Mouse (Mus musculus): Measurements from ENCODE around the gene CK137956. TPM values are rescaled to one million over a fixed set of nuclear protein-coding genes. Genes with fewer than 3 reads are reported as not detected.

CK137956 gene
- polyA plus RNA-seq, 1 experiment from 2014 or later: not detected

DNA sequence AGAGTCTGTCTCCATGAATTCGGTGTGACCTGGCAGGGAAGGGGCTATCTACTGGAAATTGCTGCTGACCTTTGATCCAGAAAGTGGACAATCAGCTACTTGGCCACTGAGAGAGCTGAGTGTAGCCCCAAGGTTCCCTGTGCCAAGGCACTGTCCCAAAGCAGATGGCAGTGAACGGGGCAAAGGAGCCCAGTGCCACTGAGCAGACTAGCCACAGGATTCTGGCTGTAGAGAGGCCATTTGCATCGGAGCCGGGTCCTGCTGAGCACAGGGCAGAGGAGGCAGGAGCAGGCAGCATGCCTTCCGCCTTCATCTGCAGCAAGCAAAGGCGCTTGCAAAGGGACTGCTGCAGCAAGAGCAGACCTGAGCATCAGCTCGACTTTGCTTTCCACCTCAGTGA is 1.6 kb downstream of the CK137956 start:
- 9% methylated on average over 7 of the region's 7 CpGs for WGBS
- H3K36me3 ChIP-seq (ENCODE audit: control insufficient read depth, insufficient read depth, low read length): no peaks in the 10 kb centered on the region
- no peak overlapping the region for H3K27ac ChIP-seq (replicated peaks; ENCODE audit: low read depth, low read length)
- H3K4me3 ChIP-seq (ENCODE audit: low read depth, low read length): no peak overlapping the region
- DNase-seq (ENCODE audit: low spot score) (no peak), ATAC-seq (ENCODE audit: insufficient number of reproducible peaks, low FRiP score, low TSS enrichment, low read depth) (no peak)
- no peaks in the 10 kb centered on the region for H3K9me3 ChIP-seq (ENCODE audit: control insufficient read depth, low read length)
- H3K4me2 ChIP-seq (ENCODE audit: low read depth, severe bottlenecking): no peak overlapping the region
- H3K27me3 ChIP-seq (ENCODE audit: control insufficient read depth, insufficient read depth, low read length): peaks cover 31% of the 10 kb centered on the region
- H3K4me1 ChIP-seq (ENCODE audit: control insufficient read depth, insufficient read depth, low read length): no peaks in the 10 kb centered on the region
- no peak overlapping the region for H3K9ac ChIP-seq (ENCODE audit: low read length)

DNA sequence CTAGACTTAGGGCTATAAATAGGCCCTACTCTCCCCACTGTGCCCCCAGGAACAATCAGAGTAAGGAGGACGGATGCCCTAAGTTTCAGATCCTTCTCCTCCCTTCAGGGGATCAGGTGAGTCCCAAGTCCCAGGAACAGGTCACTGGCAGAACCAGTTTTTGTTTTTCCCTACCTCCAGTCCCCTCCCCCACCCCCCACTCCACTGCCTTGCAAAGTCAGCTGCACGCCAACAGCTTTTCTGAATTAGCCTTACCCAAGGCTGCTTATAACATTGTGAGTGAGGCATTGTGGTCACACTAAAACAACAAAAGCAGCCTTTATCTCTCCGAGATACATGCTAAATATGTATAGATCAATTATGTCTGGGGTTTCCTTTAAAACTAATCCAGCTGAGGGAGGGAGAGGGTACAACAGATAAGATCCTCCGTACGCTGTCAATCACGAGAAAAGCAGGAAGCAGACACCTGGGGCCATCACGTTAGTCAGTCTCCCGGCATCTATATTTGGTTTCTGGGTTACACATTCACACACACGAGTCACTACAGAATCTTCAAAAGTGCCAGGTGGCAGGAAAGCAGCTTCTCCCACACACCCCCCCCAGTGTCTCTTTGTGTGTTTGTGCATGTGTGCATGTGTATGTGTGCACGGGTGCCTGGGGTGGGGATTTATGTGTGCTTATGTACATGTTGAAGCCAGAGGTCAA is 17.6 kb downstream of the CK137956 start:
- ATAC-seq (ENCODE audit: insufficient number of reproducible peaks, low FRiP score, low TSS enrichment, low read depth): no peak
- Histone ChIP-seq H3K9ac (ENCODE audit: low read length) (no peak overlapping the region), H3K4me1 (ENCODE audit: control insufficient read depth, insufficient read depth, low read length) (no peaks in the 10 kb centered on the region), H3K36me3 (ENCODE audit: control insufficient read depth, insufficient read depth, low read length) (no peaks in the 10 kb centered on the region), H3K27ac (replicated peaks; ENCODE audit: low read depth, low read length) (no peak overlapping the region), H3K4me3 (ENCODE audit: low read depth, low read length) (no peak overlapping the region), H3K4me2 (ENCODE audit: low read depth, severe bottlenecking) (no peak overlapping the region), H3K9me3 (ENCODE audit: control insufficient read depth, low read length) (no peaks in the 10 kb centered on the region), H3K27me3 (ENCODE audit: control insufficient read depth, insufficient read depth, low read length) (no peaks in the 10 kb centered on the region)
- DNase-seq (ENCODE audit: low spot score): no peak
- WGBS: 48% methylated on average over 10 of the region's 10 CpGs

DNA sequence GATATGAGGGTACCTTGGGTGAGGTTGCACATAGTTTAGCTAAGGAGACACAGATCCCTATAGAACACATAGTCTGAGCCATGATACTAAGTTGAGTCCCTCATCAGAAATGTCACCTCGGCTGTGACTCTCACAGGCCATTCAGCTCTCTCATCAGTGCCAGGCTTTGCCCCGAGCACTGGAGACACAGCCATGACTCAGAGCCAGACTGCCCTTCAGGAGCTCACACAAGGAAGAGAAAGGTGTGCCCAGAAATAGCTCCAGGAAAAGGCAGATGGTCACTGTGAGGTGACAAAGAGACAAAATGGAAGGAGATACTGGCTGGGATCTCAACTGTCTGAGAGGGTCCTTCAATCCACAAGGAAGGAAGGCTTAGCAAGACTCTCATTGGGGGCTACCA is 23.1 kb downstream of the CK137956 start:
- WGBS: 79% methylated on average over 2 of the region's 2 CpGs
- Histone ChIP-seq H3K27me3 (ENCODE audit: control insufficient read depth, insufficient read depth, low read length) (no peaks in the 10 kb centered on the region), H3K4me2 (ENCODE audit: low read depth, severe bottlenecking) (no peak overlapping the region), H3K9me3 (ENCODE audit: control insufficient read depth, low read length) (no peaks in the 10 kb centered on the region), H3K4me1 (ENCODE audit: control insufficient read depth, insufficient read depth, low read length) (no peaks in the 10 kb centered on the region), H3K27ac (replicated peaks; ENCODE audit: low read depth, low read length) (no peak overlapping the region), H3K9ac (ENCODE audit: low read length) (no peak overlapping the region), H3K4me3 (ENCODE audit: low read depth, low read length) (no peak overlapping the region), H3K36me3 (ENCODE audit: control insufficient read depth, insufficient read depth, low read length) (no peaks in the 10 kb centered on the region)
- DNase-seq (ENCODE audit: low spot score) (no peak), ATAC-seq (ENCODE audit: insufficient number of reproducible peaks, low FRiP score, low TSS enrichment, low read depth) (no peak)

DNA sequence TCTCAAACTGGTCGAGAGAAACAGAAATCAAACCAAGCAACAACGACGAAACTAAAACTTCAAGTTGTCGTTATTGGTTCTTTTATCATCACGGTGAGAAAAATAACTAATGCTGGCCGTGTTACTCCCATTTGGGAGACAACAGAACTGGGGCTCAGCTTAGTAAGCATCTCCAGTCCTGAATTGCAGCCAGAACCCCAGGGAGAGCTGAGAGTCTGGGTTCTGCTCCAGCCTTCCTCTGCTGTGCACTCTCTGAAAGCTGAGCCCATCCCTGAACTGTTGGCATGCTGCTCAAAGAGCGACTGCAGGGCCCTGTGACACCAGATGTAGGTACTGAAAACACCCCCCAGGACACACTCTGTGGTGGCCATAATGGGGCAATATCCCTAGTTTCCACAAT is 33.3 kb downstream of the CK137956 start:
- H3K27me3 ChIP-seq (ENCODE audit: control insufficient read depth, insufficient read depth, low read length): no peaks in the 10 kb centered on the region
- no peaks in the 10 kb centered on the region for H3K4me1 ChIP-seq (ENCODE audit: control insufficient read depth, insufficient read depth, low read length)
- no peak overlapping the region for H3K4me2 ChIP-seq (ENCODE audit: low read depth, severe bottlenecking)
- H3K9ac ChIP-seq (ENCODE audit: low read length): no peak overlapping the region
- H3K4me3 ChIP-seq (ENCODE audit: low read depth, low read length): no peak overlapping the region
- no peak overlapping the region for H3K27ac ChIP-seq (replicated peaks; ENCODE audit: low read depth, low read length)
- ATAC-seq (ENCODE audit: insufficient number of reproducible peaks, low FRiP score, low TSS enrichment, low read depth): no peak
- no peaks in the 10 kb centered on the region for H3K36me3 ChIP-seq (ENCODE audit: control insufficient read depth, insufficient read depth, low read length)
- H3K9me3 ChIP-seq (ENCODE audit: control insufficient read depth, low read length): no peaks in the 10 kb centered on the region
- no peak for DNase-seq (ENCODE audit: low spot score)
- 82% methylated on average over 7 of the region's 7 CpGs for WGBS

DNA sequence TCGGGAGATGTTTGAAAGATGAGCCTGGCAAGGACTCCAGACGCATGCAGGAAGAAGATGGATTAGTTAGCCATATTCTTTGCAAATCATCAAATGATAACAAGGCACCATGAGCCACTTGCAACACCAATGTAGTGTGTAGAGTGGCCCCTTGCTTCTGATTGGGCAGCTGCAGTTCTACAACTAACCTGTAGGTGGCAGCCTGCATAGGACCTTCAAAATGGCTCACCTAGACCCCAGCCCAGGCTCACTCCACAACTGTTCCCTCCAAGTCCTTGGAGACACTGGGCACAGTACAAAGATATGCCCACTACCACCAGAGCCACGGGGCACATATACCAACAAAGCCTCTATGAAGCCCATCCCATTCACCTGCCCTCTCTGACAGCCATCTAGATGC is 35.4 kb downstream of the CK137956 start:
- DNase-seq (ENCODE audit: low spot score) (peak; percentile 47), ATAC-seq (ENCODE audit: insufficient number of reproducible peaks, low FRiP score, low TSS enrichment, low read depth) (no peak)
- Histone ChIP-seq H3K4me3 (ENCODE audit: low read depth, low read length) (no peak overlapping the region), H3K4me1 (ENCODE audit: control insufficient read depth, insufficient read depth, low read length) (no peaks in the 10 kb centered on the region), H3K9me3 (ENCODE audit: control insufficient read depth, low read length) (no peaks in the 10 kb centered on the region), H3K4me2 (ENCODE audit: low read depth, severe bottlenecking) (no peak overlapping the region), H3K9ac (ENCODE audit: low read length) (no peak overlapping the region), H3K27me3 (ENCODE audit: control insufficient read depth, insufficient read depth, low read length) (no peaks in the 10 kb centered on the region), H3K27ac (replicated peaks; ENCODE audit: low read depth, low read length) (no peak overlapping the region), H3K36me3 (ENCODE audit: control insufficient read depth, insufficient read depth, low read length) (no peaks in the 10 kb centered on the region)
- 46% methylated on average over 3 of the region's 3 CpGs for WGBS

DNA sequence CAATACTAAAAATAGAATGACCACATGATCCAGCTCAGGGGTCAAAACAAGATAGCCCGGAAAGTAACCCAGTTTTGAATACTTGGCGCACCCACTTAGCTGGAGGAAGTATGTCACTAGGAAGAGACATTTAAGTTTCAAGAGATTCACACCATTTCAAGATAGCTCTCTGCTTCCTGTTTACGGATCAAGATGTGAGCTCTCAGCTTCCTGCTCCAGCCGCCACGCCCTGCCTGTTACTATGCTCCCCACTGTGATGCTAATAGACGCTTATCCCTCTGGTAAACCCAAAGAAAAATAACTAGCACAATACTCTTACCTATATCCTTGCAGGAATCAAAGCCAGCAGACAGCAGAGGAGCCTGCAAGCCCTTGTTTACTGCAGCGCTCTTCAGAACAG is 57.2 kb downstream of the CK137956 start:
- 84% methylated on average over 7 of the region's 7 CpGs for WGBS
- no peaks in the 10 kb centered on the region for H3K36me3 ChIP-seq (ENCODE audit: control insufficient read depth, insufficient read depth, low read length)
- no peak for ATAC-seq (ENCODE audit: insufficient number of reproducible peaks, low FRiP score, low TSS enrichment, low read depth)
- DNase-seq (ENCODE audit: low spot score): no peak
- no peaks in the 10 kb centered on the region for H3K4me1 ChIP-seq (ENCODE audit: control insufficient read depth, insufficient read depth, low read length)
- no peak overlapping the region for H3K4me2 ChIP-seq (ENCODE audit: low read depth, severe bottlenecking)
- no peak overlapping the region for H3K9ac ChIP-seq (ENCODE audit: low read length)
- no peaks in the 10 kb centered on the region for H3K9me3 ChIP-seq (ENCODE audit: control insufficient read depth, low read length)
- H3K4me3 ChIP-seq (ENCODE audit: low read depth, low read length): no peak overlapping the region
- no peaks in the 10 kb centered on the region for H3K27me3 ChIP-seq (ENCODE audit: control insufficient read depth, insufficient read depth, low read length)
- H3K27ac ChIP-seq (replicated peaks; ENCODE audit: low read depth, low read length): no peak overlapping the region

DNA sequence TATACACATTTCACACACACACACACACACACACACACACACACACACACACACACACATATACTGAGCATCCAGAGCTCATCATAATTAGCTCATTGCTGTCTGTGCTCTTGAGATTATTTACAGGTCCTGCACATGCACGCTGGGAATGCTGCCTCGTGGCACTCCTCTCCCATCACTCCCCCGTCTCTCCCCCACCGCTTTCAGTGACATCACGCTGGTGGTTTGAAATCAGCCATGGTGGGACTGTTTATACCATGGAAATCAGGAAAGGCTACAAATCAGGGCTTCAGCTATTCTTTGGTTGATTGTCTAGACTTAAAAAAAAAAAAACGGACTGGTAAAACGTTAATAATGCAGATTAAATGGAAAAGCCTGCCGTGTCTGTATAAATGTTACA is 63.6 kb downstream of the CK137956 start:
- H3K4me2 ChIP-seq (ENCODE audit: low read depth, severe bottlenecking): no peak overlapping the region
- ATAC-seq (ENCODE audit: insufficient number of reproducible peaks, low FRiP score, low TSS enrichment, low read depth) (no peak), DNase-seq (ENCODE audit: low spot score) (no peak)
- H3K9ac ChIP-seq (ENCODE audit: low read length): no peak overlapping the region
- no peaks in the 10 kb centered on the region for H3K27me3 ChIP-seq (ENCODE audit: control insufficient read depth, insufficient read depth, low read length)
- H3K4me1 ChIP-seq (ENCODE audit: control insufficient read depth, insufficient read depth, low read length): no peaks in the 10 kb centered on the region
- no peaks in the 10 kb centered on the region for H3K36me3 ChIP-seq (ENCODE audit: control insufficient read depth, insufficient read depth, low read length)
- no peaks in the 10 kb centered on the region for H3K9me3 ChIP-seq (ENCODE audit: control insufficient read depth, low read length)
- no peak overlapping the region for H3K27ac ChIP-seq (replicated peaks; ENCODE audit: low read depth, low read length)
- H3K4me3 ChIP-seq (ENCODE audit: low read depth, low read length): no peak overlapping the region
- WGBS: 83% methylated on average over 8 of the region's 8 CpGs

DNA sequence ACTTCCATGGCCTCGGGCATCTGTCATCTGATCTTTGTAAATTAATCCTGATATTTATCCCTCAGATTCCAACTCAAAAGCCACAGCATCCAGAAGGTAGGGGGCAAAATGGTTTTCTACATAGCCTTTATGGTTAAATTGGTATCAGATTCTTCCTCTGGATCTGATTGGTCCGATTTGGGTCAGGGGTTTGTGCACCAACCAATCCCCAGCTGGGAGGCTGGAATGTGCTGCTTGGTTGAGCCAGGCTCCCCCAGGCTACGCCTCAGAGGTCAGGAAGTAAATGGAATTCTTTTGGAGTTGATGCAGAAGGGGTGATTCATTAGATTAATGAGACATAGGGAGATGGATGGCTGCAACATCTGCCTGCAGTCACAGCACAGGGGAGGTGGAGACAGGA is 66.8 kb downstream of the CK137956 start:
- Histone ChIP-seq H3K27me3 (ENCODE audit: control insufficient read depth, insufficient read depth, low read length) (no peaks in the 10 kb centered on the region), H3K36me3 (ENCODE audit: control insufficient read depth, insufficient read depth, low read length) (no peaks in the 10 kb centered on the region), H3K27ac (replicated peaks; ENCODE audit: low read depth, low read length) (no peak overlapping the region), H3K4me1 (ENCODE audit: control insufficient read depth, insufficient read depth, low read length) (no peaks in the 10 kb centered on the region), H3K4me2 (ENCODE audit: low read depth, severe bottlenecking) (no peak overlapping the region), H3K9ac (ENCODE audit: low read length) (no peak overlapping the region), H3K9me3 (ENCODE audit: control insufficient read depth, low read length) (no peaks in the 10 kb centered on the region), H3K4me3 (ENCODE audit: low read depth, low read length) (no peak overlapping the region)
- ATAC-seq (ENCODE audit: insufficient number of reproducible peaks, low FRiP score, low TSS enrichment, low read depth): no peak
- DNase-seq (ENCODE audit: low spot score): no peak
- 56% methylated on average over 3 of the region's 3 CpGs for WGBS

DNA sequence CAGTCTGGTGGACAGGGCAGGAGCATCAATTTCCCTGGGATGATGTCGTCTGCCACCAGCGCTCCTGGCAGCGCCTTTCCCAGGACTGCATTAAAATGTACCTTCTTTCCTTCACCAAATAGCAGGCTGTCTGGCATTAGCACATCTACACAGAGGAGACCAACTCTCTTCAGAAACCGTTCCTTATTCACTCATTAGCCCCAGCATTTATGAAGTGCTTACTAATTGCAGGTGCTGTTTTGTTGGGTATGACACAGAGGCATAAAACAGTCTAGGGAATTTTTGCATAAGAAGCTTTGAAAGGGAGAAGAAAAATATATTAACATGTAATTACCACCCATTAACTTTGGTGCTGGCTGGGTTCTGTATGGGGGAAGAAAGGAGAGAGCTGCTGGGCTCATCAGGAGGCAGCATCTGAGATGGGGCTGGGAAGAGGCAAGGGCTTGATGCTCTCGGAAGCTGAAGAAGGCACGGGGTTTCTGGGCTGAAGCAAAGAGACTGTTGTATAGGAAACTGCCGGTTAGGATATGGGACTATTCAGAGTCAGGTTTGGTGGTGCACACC is 69.8 kb downstream of the CK137956 start:
- 69% methylated on average over 7 of the region's 7 CpGs for WGBS
- Histone ChIP-seq H3K27ac (replicated peaks; ENCODE audit: low read depth, low read length) (no peak overlapping the region), H3K4me3 (ENCODE audit: low read depth, low read length) (no peak overlapping the region), H3K4me2 (ENCODE audit: low read depth, severe bottlenecking) (no peak overlapping the region), H3K9ac (ENCODE audit: low read length) (no peak overlapping the region), H3K36me3 (ENCODE audit: control insufficient read depth, insufficient read depth, low read length) (no peaks in the 10 kb centered on the region), H3K27me3 (ENCODE audit: control insufficient read depth, insufficient read depth, low read length) (no peaks in the 10 kb centered on the region), H3K4me1 (ENCODE audit: control insufficient read depth, insufficient read depth, low read length) (no peaks in the 10 kb centered on the region), H3K9me3 (ENCODE audit: control insufficient read depth, low read length) (no peaks in the 10 kb centered on the region)
- ATAC-seq (ENCODE audit: insufficient number of reproducible peaks, low FRiP score, low TSS enrichment, low read depth) (no peak), DNase-seq (ENCODE audit: low spot score) (no peak)
